Mouse (Mus musculus) gastrocnemius, adult 2 months (tissue): Measurements from ENCODE around the gene Socs2. TPM values are rescaled to one million over a fixed set of nuclear protein-coding genes. Genes with fewer than 3 reads are reported as not detected.

ENCODE experiments used
- DNase-seq: peaks from one replicate; pipeline ENCODE4 v3.0.0; 2022
- H3K27ac ChIP-seq: fragments of 200-600 bp; 2 replicates; pipeline ENCODE4 v1.8.1; 2022; ENCODE audit warnings: mild to moderate bottlenecking
- H3K4me3 ChIP-seq: fragments of 200-600 bp; 2 replicates; pipeline ENCODE4 v1.8.1; 2022; ENCODE audit warnings: mild to moderate bottlenecking, moderate library complexity
- CTCF ChIP-seq: fragments of 200-600 bp; IDR thresholded peaks from 2 replicates; pipeline ENCODE4 v1.8.1; 2022; ENCODE audit warnings: antibody characterized with exemption, mild to moderate bottlenecking, moderate library complexity
- intact Hi-C: fragments of 180-260 bp; cut with DNase I; formaldehyde crosslinking; loops from one replicate; pipeline ENCODE4 v1.15.1; 2025
- long read RNA-seq, 2 experiments: library from polyadenylated mRNA; stranded (forward); transcript quantifications; one replicate each; pipeline ENCODE4 v2.0.0; 2021
- total RNA-seq, 2 experiments: library from RNA; stranded (reverse); gene quantifications; 2 replicates each; pipeline ENCODE4 v1.2.3; 2021

The Socs2 gene
- 10 to 100 TPM; 18.0 to 26.9 TPM for total RNA-seq
- long read RNA-seq, experiment 1, transcript Socs2-201 (3 exons, 2,222 nt), result major isoform, 20 of 26 reads
- long read RNA-seq, experiment 1, partial matches to known transcripts, result 0 of 26 reads
- long read RNA-seq, experiment 1, other reads (novel, unspliced or antisense), result 1 of 26 reads
- long read RNA-seq, experiment 2, transcript Socs2-213 (3 exons, 2,195 nt), result minor isoform, 7 of 48 reads
- long read RNA-seq, experiment 2, transcript Socs2-201 (3 exons, 2,222 nt), result major isoform, 36 of 48 reads
- long read RNA-seq, experiment 2, partial matches to known transcripts, result 0 of 48 reads
- long read RNA-seq, experiment 2, other reads (novel, unspliced or antisense), result 4 of 48 reads

GRCm38 (mm10) chr10:95416685-95417495 is at the start of gene Socs2:
Gene Socs2, minus strand, starts transcription at chr10:95417180.
- no peak for TF ChIP-seq CTCF
- peak within 1 kb of the TSS; percentile 98 for H3K27ac ChIP-seq
- intact Hi-C loops, result loop anchor here (1.0 to 2.0 kb wide), 4 partner anchors 94 to 318 kb away; no protein-coding TSS in a partner anchor
- peak within 1 kb of the TSS; percentile 83 for H3K4me3 ChIP-seq
- peak; percentile 96 for DNase-seq

- no peak for TF ChIP-seq CTCF
- DNase-seq, result no peak
- intact Hi-C loops, result no loop called here
- H3K27ac ChIP-seq, result peak overlapping the region; percentile 70
- H3K4me3 ChIP-seq, result no peak overlapping the region
Measured at GRCm38 (mm10) chr10:95465485-95465896, 48.5 kb upstream of the Socs2 start.

- H3K4me3 ChIP-seq, result no peak overlapping the region
- intact Hi-C loops, result no loop called here
- no peak overlapping the region for H3K27ac ChIP-seq
- DNase-seq, result no peak
- TF ChIP-seq CTCF, result no peak
Measured at GRCm38 (mm10) chr10:95464527-95464926, 47.5 kb upstream of the Socs2 start.

GRCm38 (mm10) chr10:95462231-95462630 is 45.3 kb upstream of the Socs2 start:
- no peak for DNase-seq
- intact Hi-C loops, result no loop called here
- TF ChIP-seq CTCF, result no peak
- Histone ChIP-seq H3K27ac (no peak overlapping the region), H3K4me3 (no peak overlapping the region)

GRCm38 (mm10) chr10:95461053-95461553 is 44.1 kb upstream of the Socs2 start:
- no peak for DNase-seq
- TF ChIP-seq CTCF, result no peak
- Histone ChIP-seq H3K4me3 (no peak overlapping the region), H3K27ac (no peak overlapping the region)
- intact Hi-C loops, result no loop called here

- intact Hi-C loops, result no loop called here
- Histone ChIP-seq H3K27ac (no peak overlapping the region), H3K4me3 (no peak overlapping the region)
- no peak for TF ChIP-seq CTCF
- DNase-seq, result no peak
Measured at GRCm38 (mm10) chr10:95458050-95458806, 41.2 kb upstream of the Socs2 start.

GRCm38 (mm10) chr10:95457367-95458049 is 40.5 kb upstream of the Socs2 start:
- intact Hi-C loops, result no loop called here
- Histone ChIP-seq H3K4me3 (no peak overlapping the region), H3K27ac (no peak overlapping the region)
- no peak for TF ChIP-seq CTCF
- DNase-seq, result no peak

GRCm38 (mm10) chr10:95456103-95456502 is 39.1 kb upstream of the Socs2 start:
- H3K27ac ChIP-seq, result no peak overlapping the region
- no peak overlapping the region for H3K4me3 ChIP-seq
- DNase-seq, result no peak
- intact Hi-C loops, result no loop called here
- no peak for TF ChIP-seq CTCF

- no peak for DNase-seq
- TF ChIP-seq CTCF, result no peak
- Histone ChIP-seq H3K27ac (no peak overlapping the region), H3K4me3 (no peak overlapping the region)
- intact Hi-C loops, result no loop called here
Measured at GRCm38 (mm10) chr10:95453282-95453681, 36.3 kb upstream of the Socs2 start.

GRCm38 (mm10) chr10:95449033-95449432 is 32.1 kb upstream of the Socs2 start:
- no peak overlapping the region for H3K27ac ChIP-seq
- intact Hi-C loops, result no loop called here
- TF ChIP-seq CTCF, result no peak
- no peak overlapping the region for H3K4me3 ChIP-seq
- no peak for DNase-seq

GRCm38 (mm10) chr10:95447954-95448353 is 31.0 kb upstream of the Socs2 start:
- intact Hi-C loops, result no loop called here
- no peak overlapping the region for H3K4me3 ChIP-seq
- DNase-seq, result no peak
- no peak for TF ChIP-seq CTCF
- no peak overlapping the region for H3K27ac ChIP-seq
